Mouse (Mus musculus): ENCODE measurements around the gene Rcc1l. TPM values are rescaled to one million over a fixed set of nuclear protein-coding genes. Genes with fewer than 3 reads are reported as not detected.

Rcc1l gene
- polyA plus RNA-seq, 1 experiment from 2014 or later: 33.5 TPM

GRCm38 (mm10) chr5:134131586-134131985, 45.0 kb downstream of the Rcc1l start:
- Histone ChIP-seq H3K27me3 (replicated peaks) (no peaks in the 10 kb centered on the region), H3K27ac (no peak overlapping the region), H3K9ac (no peak overlapping the region), H3K36me3 (peaks cover 4% of the 10 kb centered on the region; the same call in 1 of the 2 replicates), H3K4me3 (no peak overlapping the region), H3K4me2 (no peak overlapping the region), H3K9me3 (replicated peaks) (0 out of 2 replicates have a peak, but pooled peaks cover 3% of the 10 kb centered on the region), H3K4me1 (no peaks in the 10 kb centered on the region)
- 42% methylated on average over 4 of the region's 4 CpGs for WGBS (ENCODE audit: insufficient replicate concordance)
- ATAC-seq: no peak

GRCm38 (mm10) chr5:134126232-134126631, 50.3 kb downstream of the Rcc1l start:
- Histone ChIP-seq H3K4me3 (no peak overlapping the region), H3K9me3 (replicated peaks) (no peaks in the 10 kb centered on the region), H3K4me2 (no peak overlapping the region), H3K27ac (no peak overlapping the region), H3K4me1 (no peaks in the 10 kb centered on the region), H3K27me3 (replicated peaks) (no peaks in the 10 kb centered on the region), H3K36me3 (no peaks in the 10 kb centered on the region), H3K9ac (no peak overlapping the region)
- WGBS (ENCODE audit: insufficient replicate concordance): 65% methylated on average over 2 of the region's 2 CpGs
- ATAC-seq: no peak

- Histone ChIP-seq H3K4me3 (no peak overlapping the region), H3K9ac (no peak overlapping the region), H3K27me3 (replicated peaks) (no peaks in the 10 kb centered on the region), H3K27ac (no peak overlapping the region), H3K4me1 (no peaks in the 10 kb centered on the region), H3K36me3 (no peaks in the 10 kb centered on the region), H3K4me2 (no peak overlapping the region), H3K9me3 (replicated peaks) (no peaks in the 10 kb centered on the region)
- no peak for ATAC-seq
- WGBS (ENCODE audit: insufficient replicate concordance): 71% methylated on average over 6 of the region's 6 CpGs
These were observed 52.7 kb downstream of the Rcc1l start for GRCm38 (mm10) chr5:134123846-134124245.

GRCm38 (mm10) chr5:134121893-134122259, 54.7 kb downstream of the Rcc1l start:
- H3K27ac ChIP-seq: no peak overlapping the region
- H3K4me2 ChIP-seq: no peak overlapping the region
- ATAC-seq: no peak
- H3K4me3 ChIP-seq: no peak overlapping the region
- H3K27me3 ChIP-seq (replicated peaks): no peaks in the 10 kb centered on the region
- no peaks in the 10 kb centered on the region for H3K9me3 ChIP-seq (replicated peaks)
- no peaks in the 10 kb centered on the region for H3K4me1 ChIP-seq
- H3K9ac ChIP-seq: no peak overlapping the region
- no peaks in the 10 kb centered on the region for H3K36me3 ChIP-seq
- 60% methylated on average over 4 of the region's 4 CpGs for WGBS (ENCODE audit: insufficient replicate concordance)

- no peak overlapping the region for H3K4me2 ChIP-seq
- whole genome bisulfite sequencing (ENCODE audit: insufficient replicate concordance): 61% methylated on average over 9 of the region's 9 CpGs
- no peaks in the 10 kb centered on the region for H3K27me3 ChIP-seq (replicated peaks)
- no peaks in the 10 kb centered on the region for H3K9me3 ChIP-seq (replicated peaks)
- H3K4me1 ChIP-seq: no peaks in the 10 kb centered on the region
- no peak overlapping the region for H3K27ac ChIP-seq
- no peaks in the 10 kb centered on the region for H3K36me3 ChIP-seq
- H3K9ac ChIP-seq: no peak overlapping the region
- no peak for ATAC-seq
- H3K4me3 ChIP-seq: no peak overlapping the region
These were observed 55.3 kb downstream of the Rcc1l start for GRCm38 (mm10) chr5:134121138-134121892.

- no peaks in the 10 kb centered on the region for H3K9me3 ChIP-seq (replicated peaks)
- H3K4me2 ChIP-seq: no peak overlapping the region
- no peaks in the 10 kb centered on the region for H3K4me1 ChIP-seq
- no peaks in the 10 kb centered on the region for H3K27me3 ChIP-seq (replicated peaks)
- WGBS (ENCODE audit: insufficient replicate concordance): 67% methylated on average over 3 of the region's 3 CpGs
- ATAC-seq: no peak
- H3K4me3 ChIP-seq: no peak overlapping the region
- no peaks in the 10 kb centered on the region for H3K36me3 ChIP-seq
- H3K9ac ChIP-seq: no peak overlapping the region
- H3K27ac ChIP-seq: no peak overlapping the region
These were observed 56.4 kb downstream of the Rcc1l start for GRCm38 (mm10) chr5:134120135-134120534.

GRCm38 (mm10) chr5:134119481-134120120, 57.0 kb downstream of the Rcc1l start:
- no peak for ATAC-seq
- 55% methylated on average over 10 of the region's 10 CpGs for WGBS (ENCODE audit: insufficient replicate concordance)
- no peak overlapping the region for H3K27ac ChIP-seq

GRCm38 (mm10) chr5:134118798-134119407, 57.7 kb downstream of the Rcc1l start:
- Histone ChIP-seq H3K4me3 (no peak overlapping the region), H3K9ac (no peak overlapping the region), H3K4me1 (no peaks in the 10 kb centered on the region), H3K36me3 (no peaks in the 10 kb centered on the region), H3K9me3 (replicated peaks) (no peaks in the 10 kb centered on the region), H3K27me3 (replicated peaks) (no peaks in the 10 kb centered on the region), H3K4me2 (no peak overlapping the region), H3K27ac (no peak overlapping the region)
- no peak for ATAC-seq
- WGBS (ENCODE audit: insufficient replicate concordance): 73% methylated on average over 15 of the region's 15 CpGs

More at GRCm38 (mm10) chr5:134119481-134120120, 57.0 kb downstream of the Rcc1l start:
- no peaks in the 10 kb centered on the region for H3K36me3 ChIP-seq
- no peaks in the 10 kb centered on the region for H3K4me1 ChIP-seq
- no peaks in the 10 kb centered on the region for H3K9me3 ChIP-seq (replicated peaks)
- H3K4me3 ChIP-seq: no peak overlapping the region
- no peak overlapping the region for H3K9ac ChIP-seq
- H3K4me2 ChIP-seq: no peak overlapping the region
- H3K27me3 ChIP-seq (replicated peaks): no peaks in the 10 kb centered on the region

GRCm38 (mm10) chr5:134115639-134116259, 60.8 kb downstream of the Rcc1l start:
- no peak for ATAC-seq
- H3K4me1 ChIP-seq: no peaks in the 10 kb centered on the region
- no peak overlapping the region for H3K4me3 ChIP-seq
- H3K27ac ChIP-seq: no peak overlapping the region
- 71% methylated on average over 7 of the region's 7 CpGs for WGBS (ENCODE audit: insufficient replicate concordance)
- H3K4me2 ChIP-seq: no peak overlapping the region
- no peaks in the 10 kb centered on the region; the same call in 1 of the 2 replicates for H3K9me3 ChIP-seq (replicated peaks)
- H3K27me3 ChIP-seq (replicated peaks): no peaks in the 10 kb centered on the region
- H3K9ac ChIP-seq: no peak overlapping the region
- H3K36me3 ChIP-seq: no peaks in the 10 kb centered on the region

GRCm38 (mm10) chr5:134114981-134115380, 61.6 kb downstream of the Rcc1l start:
- Histone ChIP-seq H3K4me1 (no peaks in the 10 kb centered on the region), H3K27ac (no peak overlapping the region), H3K9ac (no peak overlapping the region), H3K36me3 (no peaks in the 10 kb centered on the region), H3K4me2 (no peak overlapping the region), H3K4me3 (no peak overlapping the region), H3K27me3 (replicated peaks) (no peaks in the 10 kb centered on the region), H3K9me3 (replicated peaks) (no peaks in the 10 kb centered on the region; the same call in 1 of the 2 replicates)
- WGBS (ENCODE audit: insufficient replicate concordance): 70% methylated on average over 5 of the region's 5 CpGs
- no peak for ATAC-seq

GRCm38 (mm10) chr5:134105829-134106228, 70.7 kb downstream of the Rcc1l start:
- no peak; the same call in 1 of the 2 replicates for ATAC-seq
- Histone ChIP-seq H3K9ac (no peak overlapping the region), H3K36me3 (no peaks in the 10 kb centered on the region), H3K4me3 (no peak overlapping the region), H3K9me3 (replicated peaks) (no peaks in the 10 kb centered on the region), H3K4me2 (no peak overlapping the region), H3K27ac (no peak overlapping the region), H3K27me3 (replicated peaks) (no peaks in the 10 kb centered on the region), H3K4me1 (peaks cover 8% of the 10 kb centered on the region; the same call in 1 of the 2 replicates)
- 50% methylated on average over 8 of the region's 8 CpGs for WGBS (ENCODE audit: insufficient replicate concordance)

- peaks cover 30% of the 10 kb centered on the region for H3K27me3 ChIP-seq (replicated peaks)
- no peaks in the 10 kb centered on the region for H3K9me3 ChIP-seq (replicated peaks)
- no peaks in the 10 kb centered on the region for H3K36me3 ChIP-seq
- H3K4me3 ChIP-seq: no peak overlapping the region
- H3K9ac ChIP-seq: no peak overlapping the region
- WGBS (ENCODE audit: insufficient replicate concordance): 44% methylated on average over 6 of the region's 6 CpGs
- no peak overlapping the region for H3K4me2 ChIP-seq
- H3K27ac ChIP-seq: no peak overlapping the region
- no peak for ATAC-seq
- peaks cover 27% of the 10 kb centered on the region for H3K4me1 ChIP-seq
These were observed 73.9 kb downstream of the Rcc1l start for GRCm38 (mm10) chr5:134102720-134103119.

Measured in liver, embryonic 12.5 days (tissue).